Comparison of ENCODE assay signal across 11 mouse cellular contexts in the genomic region with DNA sequence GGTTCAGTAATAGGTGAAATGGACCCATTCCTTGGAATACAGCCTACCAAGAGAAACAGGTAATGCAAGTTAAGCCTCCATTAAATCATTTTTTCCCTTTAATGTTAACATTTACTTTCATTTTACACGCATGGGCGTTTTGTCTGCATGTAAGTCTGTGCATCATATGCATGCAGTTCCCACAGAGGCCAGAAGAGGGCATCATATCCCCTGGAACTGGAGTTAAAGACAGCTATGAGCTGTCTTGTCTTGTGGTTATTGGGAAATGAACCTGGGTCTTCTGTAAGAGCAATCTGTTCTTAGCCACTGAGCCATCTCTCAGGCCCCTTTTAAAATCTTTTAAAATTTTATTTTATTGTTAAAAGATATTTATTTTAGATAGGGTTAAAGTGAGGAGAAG. TPM values are rescaled to one million over a fixed set of nuclear protein-coding genes. Genes with fewer than 3 reads are reported as not detected.
DNase-seq lines count a peak whose midpoint lies in the region; ATAC-seq and TF ChIP-seq lines count a peak whose summit lies in the region.
"Had no signal": no experiment of that assay in that cellular context is flagged by ENCODE, and none has a peak within 500 bp of the region (broad histone marks: within the 10 kb centered on the region; RNA-seq: fewer than 3 reads in every experiment).

No protein-coding gene starts in this region.

- no peaks in the 10 kb centered on the region for H3K9me3 ChIP-seq in stomach, postnatal 0 days (ENCODE audit: control insufficient read depth, low read length)
- H3K9me3 ChIP-seq: embryonic facial prominence, embryonic 13.5 days had no signal

- H3K4me1 ChIP-seq in kidney, adult 2 months (ENCODE audit: control insufficient read depth, insufficient read depth, low read length): no peaks in the 10 kb centered on the region
- no peaks in the 10 kb centered on the region for H3K4me1 ChIP-seq in stomach, postnatal 0 days (replicated peaks; ENCODE audit: control insufficient read depth, insufficient read depth)
- H3K4me1 ChIP-seq: embryonic facial prominence, embryonic 13.5 days had no signal

- H3K27ac ChIP-seq in kidney, adult 2 months (ENCODE audit: insufficient read depth, low read depth, low read length): no peak overlapping the region
- no peak overlapping the region for H3K27ac ChIP-seq in stomach, postnatal 0 days (replicated peaks)
- H3K27ac ChIP-seq: embryonic facial prominence, embryonic 13.5 days had no signal

- H3K4me2 ChIP-seq in stomach, postnatal 0 days (replicated peaks; ENCODE audit: low read depth): no peak overlapping the region
- H3K4me2 ChIP-seq: embryonic facial prominence, embryonic 13.5 days had no signal

- no peak for DNase-seq in kidney, adult 2 months
- no peak for DNase-seq in kidney, postnatal 14 days
- peak; percentile 28 for DNase-seq in thymus, postnatal 14 days
- no peak for DNase-seq in thymus, adult 18-20 months
- DNase-seq in adipocyte (ENCODE audit: low spot score): peak; percentile 25
- peak; percentile 37 for DNase-seq in stomach, postnatal 0 days (ENCODE audit: low spot score)
- DNase-seq in layer of hippocampus, adult 9-10 months (ENCODE audit: low spot score): no peak
- DNase-seq: gastrocnemius, postnatal 10 days; layer of hippocampus, adult 9-11 months had no signal

- no peak for ATAC-seq in stomach, postnatal 0 days (ENCODE audit: low FRiP score, low TSS enrichment)
- ATAC-seq in inflammation-experienced regulatory T-cells, adult 6 months: no peak

- no peaks in the 10 kb centered on the region for H3K36me3 ChIP-seq in kidney, adult 2 months (ENCODE audit: control insufficient read depth, insufficient read depth, low read length)
- peaks cover 4% of the 10 kb centered on the region; the same call in 1 of the 2 replicates for H3K36me3 ChIP-seq in stomach, postnatal 0 days (ENCODE audit: control insufficient read depth, insufficient read depth, low read length)

- WGBS in kidney, adult 2 months: 99% methylated on average over 2 of the region's 2 CpGs
- WGBS in stomach, postnatal 0 days: 89% methylated on average over 2 of the region's 2 CpGs

- H3K27me3 ChIP-seq in kidney, adult 2 months (replicated peaks; ENCODE audit: control insufficient read depth, insufficient read depth, low read length): no peaks in the 10 kb centered on the region
- no peaks in the 10 kb centered on the region for H3K27me3 ChIP-seq in stomach, postnatal 0 days (ENCODE audit: control insufficient read depth, insufficient read depth, low read length)
- H3K27me3 ChIP-seq: embryonic facial prominence, embryonic 13.5 days had no signal

- TF ChIP-seq POLR2A in kidney, adult 2 months (IDR thresholded peaks at IDR 0.05; ENCODE audit: low read depth, low read length): no peak

- H3K4me3 ChIP-seq in kidney, adult 2 months (ENCODE audit: insufficient read depth, low read depth, low read length): no peak overlapping the region
- no peak overlapping the region for H3K4me3 ChIP-seq in stomach, postnatal 0 days (ENCODE audit: low read depth, low read length)
- H3K4me3 ChIP-seq: embryonic facial prominence, embryonic 13.5 days had no signal

- TF ChIP-seq EP300 in stomach, postnatal 0 days (optimal IDR thresholded peaks at IDR 0.05): no peak

- no peak overlapping the region for H3K9ac ChIP-seq in stomach, postnatal 0 days (ENCODE audit: low read length)
- H3K9ac ChIP-seq: embryonic facial prominence, embryonic 13.5 days had no signal

- TF ChIP-seq CTCF in kidney, adult 2 months (conservative IDR thresholded peaks at IDR 0.05; ENCODE audit: insufficient read depth, insufficient read length, low read depth, low read length): 0 out of 2 replicates have a peak, but pooled peaks have one; percentile 22
- peak; percentile 71 for TF ChIP-seq CTCF in stomach, postnatal 0 days (IDR thresholded peaks at IDR 0.05; ENCODE audit: low read depth)

RNA-seq across cellular contexts. Expression of gene Ippk, which starts 29.7 kb away (rescaled TPM):
- 6.5 and 7.1 TPM in 2 replicates for polyA plus RNA-seq in kidney, adult 2 months (2012; rRNA removed)
- 22.1 and 23.4 TPM in 2 replicates for polyA plus RNA-seq in stomach, postnatal 0 days (2015; fragmentation: Nextera tagmentation; extraction: Ambion mirVana)
- 1 to 10 TPM; 3.8 to 5.3 (median 4.3) TPM for polyA plus RNA-seq in inflammation-experienced regulatory T-cells, adult 6 months (2017; shearing (Covaris generic))

RNA-seq across cellular contexts. Expression of gene Bicd2, which starts 50.0 kb away (rescaled TPM):
- polyA plus RNA-seq in kidney, adult 2 months (2012; rRNA removed): 17.0 and 17.6 TPM in 2 replicates
- 19.6 TPM in 2 replicates for polyA plus RNA-seq in stomach, postnatal 0 days (2015; fragmentation: Nextera tagmentation; extraction: Ambion mirVana)
- polyA plus RNA-seq in inflammation-experienced regulatory T-cells, adult 6 months (2017; shearing (Covaris generic)): 1 to 10 TPM; 5.8 to 7.1 (median 6.6) TPM

Comparison
In these comparisons a context has a peak if more than half of its experiments do, and no peak if none do; other contexts are left out.
1. DNase-seq: peak in thymus, postnatal 14 days (single experiment), adipocyte (single experiment) and stomach, postnatal 0 days (single experiment); none in kidney, adult 2 months (single experiment), kidney, postnatal 14 days (single experiment), thymus, adult 18-20 months (0 of 2) and layer of hippocampus, adult 9-10 months (single experiment).